Mouse (Mus musculus) CH12.LX (cell line): ENCODE measurements around the gene Chd1. TPM values are rescaled to one million over a fixed set of nuclear protein-coding genes. Genes with fewer than 3 reads are reported as not detected.
A peak's percentile ranks its signal among the peaks of the same experiment; 100 is the strongest.
"Not testable (repeated sequence)": the region's sequence is repeated elsewhere in the genome, so short reads cannot be mapped to it uniquely, and the experiment has no call there.

Experiments used
- DNase-seq: peaks from one replicate; pipeline ENCODE4 v3.0.0-alpha.2; 2013; ENCODE audit errors: extremely low read depth
- H3K27ac ChIP-seq: 2 replicates; pipeline ENCODE4 v1.5.1; 2012; ENCODE audit warnings: low read depth, mild to moderate bottlenecking, control low read depth, moderate library complexity; ENCODE audit not compliant: insufficient read depth
- H3K27me3 ChIP-seq: replicated peaks from 2 replicates; pipeline ENCODE3; 2012; ENCODE audit warnings: inconsistent platforms
- H3K36me3 ChIP-seq, 2 experiments: replicated peaks in 1 of 2; 2 replicates each; pipeline versions ENCODE3 to v1.6.1; 2012; ENCODE audit warnings: inconsistent platforms in 1 of 2, low read length in 1 of 2, mild to moderate bottlenecking in 1 of 2, mixed read lengths in 1 of 2, moderate library complexity in 1 of 2; ENCODE audit not compliant: control insufficient read depth in 1 of 2, insufficient read depth in 1 of 2
- H3K4me1 ChIP-seq, 2 experiments: 2 replicates each; pipeline ENCODE4 v1.6.1; 2012; ENCODE audit warnings: inconsistent platforms in 1 of 2, moderate library complexity in 1 of 2; ENCODE audit not compliant: insufficient read depth in 2 of 2, control insufficient read depth in 1 of 2
- H3K4me2 ChIP-seq: 2 replicates; pipeline ENCODE4 v1.6.1; 2012; ENCODE audit warnings: low read depth, mild to moderate bottlenecking, control low read depth; ENCODE audit not compliant: poor library complexity, insufficient read depth, severe bottlenecking
- H3K4me3 ChIP-seq, 3 experiments: fragments of 150-350 bp in 1 of 3; sonication (generic) in 1 of 3; replicated peaks in 1 of 3; 2 replicates each; pipeline versions ENCODE3 to v1.5.1; 2011 to 2012; ENCODE audit warnings: low read depth in 2 of 3, low read length in 2 of 3, mild to moderate bottlenecking in 2 of 3, moderate library complexity in 2 of 3, control low read depth in 1 of 3, improper control_type of control experiment in 1 of 3, inconsistent platforms in 1 of 3, mixed read lengths in 1 of 3; ENCODE audit not compliant: poor library complexity in 1 of 3
- H3K79me2 ChIP-seq: replicated peaks from 2 replicates; pipeline ENCODE4 v1.6.1; 2012; ENCODE audit warnings: mild to moderate bottlenecking, moderate library complexity; ENCODE audit not compliant: control insufficient read depth, poor library complexity, insufficient read depth, severe bottlenecking; ENCODE audit errors: extremely low read depth
- H3K9ac ChIP-seq: 2 replicates; pipeline ENCODE4 v1.6.1; 2012; ENCODE audit warnings: low read depth, mild to moderate bottlenecking, control low read depth, moderate library complexity; ENCODE audit not compliant: insufficient read depth
- H3K9me3 ChIP-seq: replicated peaks from 2 replicates; pipeline ENCODE3; 2012; ENCODE audit warnings: low read length, inconsistent platforms, mixed read lengths
- CHD2 ChIP-seq: IDR thresholded peaks from 2 replicates; pipeline ENCODE4 v1.6.1; 2011; ENCODE audit warnings: low read length, improper control_type of control experiment
- CTCF ChIP-seq, 2 experiments: IDR thresholded peaks in 1 of 2; conservative IDR thresholded peaks in 1 of 2; 2 replicates each; pipeline ENCODE4 v1.5.1; 2011 to 2012; ENCODE audit warnings: low read depth in 2 of 2, low read length in 2 of 2, improper control_type of control experiment in 1 of 2, inconsistent platforms in 1 of 2, mild to moderate bottlenecking in 1 of 2, moderate library complexity in 1 of 2
- E2F4 ChIP-seq: IDR thresholded peaks from 2 replicates; pipeline ENCODE4 v1.6.1; 2011; ENCODE audit warnings: low read depth, low read length, improper control_type of control experiment; ENCODE audit not compliant: insufficient replicate concordance
- GABPA ChIP-seq: IDR thresholded peaks from 2 replicates; pipeline ENCODE4 v1.6.1; 2012; ENCODE audit warnings: low read depth, low read length, improper control_type of control experiment, inconsistent platforms; ENCODE audit not compliant: insufficient replicate concordance
- HCFC1 ChIP-seq: IDR thresholded peaks from 2 replicates; pipeline ENCODE4 v1.6.1; 2012; ENCODE audit warnings: low read depth, mild to moderate bottlenecking, inconsistent platforms, low read length, improper control_type of control experiment
- MAX ChIP-seq: IDR thresholded peaks from 2 replicates; pipeline ENCODE4 v1.6.1; 2011; ENCODE audit warnings: low read length, improper control_type of control experiment
- MAZ ChIP-seq: IDR thresholded peaks from 2 replicates; pipeline ENCODE4 v1.6.1; 2012; ENCODE audit warnings: low read depth, mild to moderate bottlenecking, inconsistent platforms, low read length, improper control_type of control experiment, moderate library complexity
- MEF2A ChIP-seq: IDR thresholded peaks from 2 replicates; pipeline ENCODE4 v1.6.1; 2014; ENCODE audit warnings: low read depth, mild to moderate bottlenecking, inconsistent platforms, low read length, improper control_type of control experiment, borderline replicate concordance
- MXI1 ChIP-seq: IDR thresholded peaks from 2 replicates; pipeline ENCODE4 v1.6.1; 2011; ENCODE audit warnings: mild to moderate bottlenecking, low read depth, low read length, improper control_type of control experiment
- NELFE ChIP-seq: IDR thresholded peaks from 2 replicates; pipeline ENCODE4 v1.6.1; 2011; ENCODE audit warnings: low read depth, low read length, improper control_type of control experiment
- PAX5 ChIP-seq: IDR thresholded peaks from 2 replicates; pipeline ENCODE4 v1.6.1; 2012; ENCODE audit warnings: low read length, inconsistent platforms, mixed read lengths
- RAD21 ChIP-seq: IDR thresholded peaks from 2 replicates; pipeline ENCODE4 v1.6.1; 2011; ENCODE audit warnings: low read depth, mild to moderate bottlenecking, low read length, improper control_type of control experiment, moderate library complexity
- SMC3 ChIP-seq: IDR thresholded peaks from 2 replicates; pipeline ENCODE4 v1.6.1; 2011; ENCODE audit warnings: low read depth, low read length, improper control_type of control experiment
- TCF12 ChIP-seq: IDR thresholded peaks from 2 replicates; pipeline ENCODE4 v1.6.1; 2014; ENCODE audit warnings: low read depth, mild to moderate bottlenecking, inconsistent platforms, low read length, improper control_type of control experiment
- USF2 ChIP-seq: conservative IDR thresholded peaks from 2 replicates; pipeline ENCODE4 v1.6.1; 2011; ENCODE audit warnings: low read depth, low read length, improper control_type of control experiment
- ZC3H11A ChIP-seq: IDR thresholded peaks from 2 replicates; pipeline ENCODE4 v1.6.1; 2012; ENCODE audit warnings: low read depth, mild to moderate bottlenecking, inconsistent platforms, low read length, improper control_type of control experiment
- ZKSCAN1 ChIP-seq: IDR thresholded peaks from 2 replicates; pipeline ENCODE4 v1.6.1; 2012; ENCODE audit warnings: low read depth, inconsistent platforms, low read length, improper control_type of control experiment, borderline replicate concordance
- ZMIZ1 ChIP-seq: IDR thresholded peaks from 2 replicates; pipeline ENCODE4 v1.6.1; 2012; ENCODE audit warnings: low read depth, mild to moderate bottlenecking, inconsistent platforms, low read length, improper control_type of control experiment
- ZNF384 ChIP-seq: IDR thresholded peaks from 2 replicates; pipeline ENCODE4 v1.6.1; 2012; ENCODE audit warnings: low read depth, low read length, improper control_type of control experiment, inconsistent platforms
- dilution Hi-C: fragments of 300-500 bp; cut with MboI; formaldehyde crosslinking; loops from 2 replicates; pipeline ENCODE4 v1.14.3; 2020; ENCODE audit warnings: low sequenced_read_pairs; ENCODE audit not compliant: extremely low pct_unique_long_range_greater_than_20kb, extremely low pct_ligation_motif_present
- in situ Hi-C: fragments of 300-500 bp; cut with MboI; formaldehyde crosslinking; loops from 3 replicates; pipeline ENCODE4 v1.14.3; 2019; ENCODE audit warnings: low sequenced_read_pairs, low pct_ligation_motif_present, low pct_unique_long_range_greater_than_20kb, mixed read lengths
- polyA plus RNA-seq: library from polyadenylated mRNA; unstranded; fragments of >175 nt; gene quantifications from 2 replicates; pipeline ENCODE4 v1.2.1, GENCODE M21; 2012; ENCODE audit warnings: low read depth; ENCODE audit not compliant: insufficient read length
- total RNA-seq, 2 experiments: library from RNA; depleted of rRNA; stranded (reverse); fragments of 300-350 nt in 1 of 2; fragments of >200 nt in 1 of 2; gene quantifications; 2 replicates each; pipeline ENCODE4 v1.2.3; 2012 to 2014

Chd1 gene
- total and polyA plus RNA-seq, 3 experiments: 29.6 to 45.0 (median 32.0) TPM

DNA sequence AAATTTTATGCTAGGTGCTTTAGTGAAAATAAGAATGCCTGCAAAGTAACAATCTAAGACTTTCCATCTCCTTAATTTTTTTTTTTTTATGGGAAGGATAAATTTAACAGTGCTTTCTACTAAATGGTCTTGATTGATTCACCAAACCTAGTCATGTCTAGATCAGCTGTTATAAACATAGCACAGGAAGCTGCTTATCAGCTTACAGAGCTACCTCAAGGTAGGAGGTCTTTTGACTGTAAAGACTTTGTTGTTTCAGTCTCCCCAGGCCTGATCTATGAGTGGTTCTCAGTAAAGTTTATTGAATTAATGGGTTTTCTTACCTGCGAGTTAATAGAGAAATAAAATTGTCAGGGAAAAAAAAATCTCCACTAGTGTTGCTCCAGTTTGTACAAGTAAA, 18.5 kb downstream of the Chd1 start:
- Histone ChIP-seq H3K27me3 (no peaks in the 10 kb centered on the region), H3K27ac (no peak overlapping the region), H3K79me2 (peaks cover 21% of the 10 kb centered on the region), H3K9ac (no peak overlapping the region), H3K36me3 (peaks cover 38 to 72% of the 10 kb centered on the region in 2 experiments), H3K4me2 (no peak overlapping the region), H3K9me3 (no peaks in the 10 kb centered on the region), H3K4me1 (peaks cover 0 to 17% of the 10 kb centered on the region in 2 experiments; a peak in 2 of 4 replicates), H3K4me3 (no peak overlapping the region)
- in situ Hi-C loops: loop anchor here (25.0 kb wide), 1 partner anchor 186 kb away; the partner anchor contains the start of gene Pdcd2
- TF ChIP-seq MAX (no peak), PAX5 (no peak), TCF12 (no peak), E2F4 (no peak), ZC3H11A (no peak), GABPA (no peak), MXI1 (no peak), NELFE (no peak), HCFC1 (no peak), ZMIZ1 (no peak), USF2 (no peak), MAZ (no peak), MEF2A (no peak), CHD2 (no peak), ZKSCAN1 (no peak)
- no peak for DNase-seq
- dilution Hi-C loops: no loop called here

DNA sequence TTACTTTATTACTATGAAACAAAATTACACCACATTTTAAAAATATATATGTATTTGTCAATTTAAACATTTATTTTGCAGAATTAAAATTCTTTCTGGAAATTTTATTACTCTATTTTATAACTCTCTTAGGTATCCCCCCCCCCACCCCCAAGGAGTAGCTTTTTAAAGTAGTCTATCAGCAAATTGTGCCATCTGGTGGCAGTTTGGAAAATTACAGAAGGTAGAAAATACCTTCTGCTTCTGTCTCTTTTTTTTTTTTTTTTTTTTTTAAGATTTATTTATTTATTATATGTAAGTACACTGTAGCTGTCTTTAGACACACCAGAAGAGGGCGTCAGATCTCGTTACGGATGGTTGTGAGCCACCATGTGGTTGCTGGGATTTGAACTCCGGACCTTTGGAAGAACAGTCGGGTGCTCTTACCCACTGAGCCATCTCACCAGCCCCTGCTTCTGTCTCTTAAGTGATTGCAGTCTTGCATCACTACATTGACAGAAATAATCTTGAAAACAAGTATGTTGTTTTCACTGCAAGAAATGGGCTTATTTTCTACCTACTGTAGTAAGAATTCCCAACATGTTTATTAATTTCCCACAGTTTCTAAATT, 19.2 kb downstream of the Chd1 start:
- H3K27me3 ChIP-seq, H3K27ac ChIP-seq, H3K9me3 ChIP-seq, H3K4me3 ChIP-seq, H3K4me2 ChIP-seq, H3K9ac ChIP-seq, dilution Hi-C loops: not testable (repeated sequence)
- peak; percentile 48 for TF ChIP-seq SMC3
- TF ChIP-seq RAD21: peak; percentile 35
- TF ChIP-seq ZNF384: peak; percentile 83
- TF ChIP-seq CTCF (conservative IDR thresholded peaks at IDR 0.05 in 1 of 2, IDR thresholded peaks at IDR 0.05 in 1 of 2; ENCODE audit: low read depth in 2 of 2, low read length in 2 of 2): peak in 1 of 2 experiments; percentile 61; a peak in 2 of 4 replicates
- TF ChIP-seq MAZ: 0 out of 2 replicates have a peak, but pooled peaks have one; percentile 47
- in situ Hi-C loops: loop anchor here (25.0 kb wide), 1 partner anchor 187 kb away; the partner anchor contains the start of gene Pdcd2
- H3K36me3 ChIP-seq: peaks cover 33 to 71% of the 10 kb centered on the region in 2 experiments
- H3K79me2 ChIP-seq: peaks cover 16% of the 10 kb centered on the region
- H3K4me1 ChIP-seq: peaks cover 0 to 11% of the 10 kb centered on the region in 2 experiments; a peak in 2 of 4 replicates
- peak; percentile 57 for DNase-seq
